Mouse (Mus musculus): ENCODE results near the gene Gm11992.

Gm11992 gene

GRCm38 (mm10) chr11:9116121-9116520 is 67.7 kb downstream of the Gm11992 start:
- no peak for DNase-seq

- DNase-seq: no peak
Observed at GRCm38 (mm10) chr11:9116916-9117315, 68.5 kb downstream of the Gm11992 start.

- DNase-seq: peak; percentile 18
Observed at GRCm38 (mm10) chr11:9117358-9118049, 69.1 kb downstream of the Gm11992 start.

- DNase-seq: no peak
Observed at GRCm38 (mm10) chr11:9118050-9118420, 69.6 kb downstream of the Gm11992 start, which contains the start of gene Upp1. Gene Upp1 (plus strand): TSS chr11:9118103.

GRCm38 (mm10) chr11:9118421-9119121 is 70.2 kb downstream of the Gm11992 start:
- DNase-seq: no peak
